Mouse (Mus musculus) stomach, postnatal 0 days (tissue): Measurements from ENCODE around the gene Acsl1. TPM values are rescaled to one million over a fixed set of nuclear protein-coding genes. Genes with fewer than 3 reads are reported as not detected.

Experiments
- ATAC-seq: fragments of 200-750 bp; cut with Nextera tagmentation; 2 replicates; pipeline ENCODE4 v1.8.0; 2017; ENCODE audit not compliant: low FRiP score, low TSS enrichment
- DNase-seq: peaks from one replicate; pipeline ENCODE4 v3.0.0-alpha.2; 2016; ENCODE audit warnings: low spot score
- H3K27ac ChIP-seq: fragments of 300-500 bp; sonication (generic); replicated peaks from 2 replicates; pipeline ENCODE4 v1.5.1; 2014; ENCODE audit warnings: mild to moderate bottlenecking, control low read depth
- H3K27me3 ChIP-seq: fragments of 300-500 bp; sonication (generic); 2 replicates; pipeline ENCODE4 v1.6.1; 2014; ENCODE audit warnings: low read length; ENCODE audit not compliant: control insufficient read depth, insufficient read depth
- H3K36me3 ChIP-seq: fragments of 300-500 bp; sonication (generic); 2 replicates; pipeline ENCODE4 v1.6.1; 2014; ENCODE audit warnings: low read length, mixed read lengths; ENCODE audit not compliant: control insufficient read depth, insufficient read depth
- H3K4me1 ChIP-seq: fragments of 300-500 bp; sonication (generic); replicated peaks from 2 replicates; pipeline ENCODE4 v1.6.1; 2014; ENCODE audit warnings: antibody characterized with exemption; ENCODE audit not compliant: control insufficient read depth, insufficient read depth
- H3K4me2 ChIP-seq: fragments of 300-500 bp; sonication (generic); replicated peaks from 2 replicates; pipeline ENCODE4 v1.6.1; 2014; ENCODE audit warnings: low read depth, mild to moderate bottlenecking, control low read depth, moderate library complexity
- H3K4me3 ChIP-seq: fragments of 300-500 bp; sonication (generic); 2 replicates; pipeline ENCODE4 v1.5.1; 2014; ENCODE audit warnings: low read depth, low read length, control low read depth
- H3K9ac ChIP-seq: fragments of 300-500 bp; sonication (generic); 2 replicates; pipeline ENCODE4 v1.6.1; 2014; ENCODE audit warnings: mild to moderate bottlenecking, low read length, control low read depth, mixed read lengths
- H3K9me3 ChIP-seq: fragments of 300-500 bp; sonication (generic); 2 replicates; pipeline ENCODE4 v1.6.1; 2016; ENCODE audit warnings: low read length; ENCODE audit not compliant: control insufficient read depth
- CTCF ChIP-seq: IDR thresholded peaks from 2 replicates; pipeline ENCODE4 v1.5.1; 2016; ENCODE audit warnings: antibody characterized with exemption, low read depth, mild to moderate bottlenecking, moderate library complexity
- EP300 ChIP-seq: optimal IDR thresholded peaks from 2 replicates; pipeline ENCODE3; 2016; ENCODE audit warnings: antibody characterized with exemption
- WGBS: fragments of 180-500 bp; shearing (Covaris S2); extraction: QIAGEN DNeasy Blood & Tissue Kit; methylation state at CpG from one replicate; pipeline ENCODE4 v1.1.7; 2014; 5-methylcytosine and 5-hydroxymethylcytosine counted together
- polyA plus RNA-seq: library from polyadenylated mRNA; unstranded; fragments of >200 nt; fragmentation: Nextera tagmentation; extraction: Ambion mirVana; gene quantifications from 2 replicates; pipeline ENCODE4 v1.2.1, GENCODE M21; 2015

The Acsl1 gene
- polyA plus RNA-seq, 1 experiment from 2014 or later: 47.5 TPM

- TF ChIP-seq CTCF (no peak), EP300 (no peak)
- Histone ChIP-seq H3K4me1 (no peaks in the 10 kb centered on the region), H3K27ac (peak overlapping the region; percentile 45; the same call in 1 of the 2 replicates), H3K4me2 (no peak overlapping the region), H3K27me3 (no peaks in the 10 kb centered on the region), H3K9ac (no peak overlapping the region), H3K9me3 (no peaks in the 10 kb centered on the region), H3K36me3 (no peaks in the 10 kb centered on the region; the same call in 1 of the 2 replicates), H3K4me3 (no peak overlapping the region)
- ATAC-seq: peak; percentile 31; the same call in 1 of the 2 replicates
- 59% methylated on average over 6 of the region's 6 CpGs for WGBS
- DNase-seq: no peak
Observed at GRCm38 (mm10) chr8:46496852-46497251, 26.0 kb downstream of the Acsl1 start.

GRCm38 (mm10) chr8:46497314-46498011 lies 26.6 kb downstream of the Acsl1 start:
- no peak for TF ChIP-seq CTCF
- TF ChIP-seq EP300: no peak
- DNase-seq (no peak), ATAC-seq (no peak)
- H3K36me3 ChIP-seq: no peaks in the 10 kb centered on the region; the same call in 1 of the 2 replicates
- peak overlapping the region; percentile 45; the same call in 1 of the 2 replicates for H3K27ac ChIP-seq
- 63% methylated on average over 15 of the region's 15 CpGs for WGBS
- H3K9me3 ChIP-seq: no peaks in the 10 kb centered on the region
- peaks cover 1% of the 10 kb centered on the region; the same call in 1 of the 2 replicates for H3K4me1 ChIP-seq
- H3K4me2 ChIP-seq: no peak overlapping the region
- H3K4me3 ChIP-seq: no peak overlapping the region
- H3K9ac ChIP-seq: no peak overlapping the region
- no peaks in the 10 kb centered on the region for H3K27me3 ChIP-seq

- peak; percentile 53; the same call in 1 of the 2 replicates for ATAC-seq
- Histone ChIP-seq H3K27ac (no peak overlapping the region), H3K4me3 (no peak overlapping the region), H3K9me3 (no peaks in the 10 kb centered on the region), H3K9ac (no peak overlapping the region), H3K27me3 (no peaks in the 10 kb centered on the region), H3K4me1 (peaks cover 4% of the 10 kb centered on the region; the same call in 1 of the 2 replicates), H3K4me2 (no peak overlapping the region), H3K36me3 (no peaks in the 10 kb centered on the region; the same call in 1 of the 2 replicates)
- DNase-seq: peak; percentile 46
- TF ChIP-seq CTCF: no peak
- TF ChIP-seq EP300: no peak
- WGBS: 40% methylated on average over 19 of the region's 19 CpGs
Observed at GRCm38 (mm10) chr8:46499376-46500061, 28.7 kb downstream of the Acsl1 start.

GRCm38 (mm10) chr8:46502333-46503071 lies 31.7 kb downstream of the Acsl1 start:
- no peak overlapping the region for H3K9ac ChIP-seq
- ATAC-seq (peak; percentile 10; the same call in 1 of the 2 replicates), DNase-seq (peak; percentile 41)

GRCm38 (mm10) chr8:46503072-46503695 lies 32.3 kb downstream of the Acsl1 start:
- H3K4me2 ChIP-seq: peak overlapping the region; percentile 52
- H3K9me3 ChIP-seq: no peaks in the 10 kb centered on the region
- no peak for TF ChIP-seq EP300
- no peak for TF ChIP-seq CTCF
- peaks cover 4% of the 10 kb centered on the region; the same call in 1 of the 2 replicates for H3K4me1 ChIP-seq
- DNase-seq: no peak
- H3K9ac ChIP-seq: no peak overlapping the region
- no peaks in the 10 kb centered on the region for H3K36me3 ChIP-seq
- no peak for ATAC-seq
- 55% methylated on average over 11 of the region's 12 CpGs for WGBS
- H3K27me3 ChIP-seq: no peaks in the 10 kb centered on the region
- no peak overlapping the region for H3K27ac ChIP-seq
- peak overlapping the region; percentile 29; the same call in 1 of the 2 replicates for H3K4me3 ChIP-seq

More at GRCm38 (mm10) chr8:46502333-46503071, 31.7 kb downstream of the Acsl1 start:
- Histone ChIP-seq H3K27ac (no peak overlapping the region), H3K4me1 (peaks cover 4% of the 10 kb centered on the region; the same call in 1 of the 2 replicates), H3K9me3 (no peaks in the 10 kb centered on the region), H3K4me2 (peak overlapping the region; percentile 52), H3K4me3 (peak overlapping the region; percentile 29; the same call in 1 of the 2 replicates), H3K36me3 (no peaks in the 10 kb centered on the region), H3K27me3 (no peaks in the 10 kb centered on the region)
- WGBS: 17% methylated on average over 19 of the region's 19 CpGs
- TF ChIP-seq CTCF: no peak
- TF ChIP-seq EP300: no peak
